Mouse (Mus musculus): ENCODE measurements around the gene Rps19bp1.

DNA sequence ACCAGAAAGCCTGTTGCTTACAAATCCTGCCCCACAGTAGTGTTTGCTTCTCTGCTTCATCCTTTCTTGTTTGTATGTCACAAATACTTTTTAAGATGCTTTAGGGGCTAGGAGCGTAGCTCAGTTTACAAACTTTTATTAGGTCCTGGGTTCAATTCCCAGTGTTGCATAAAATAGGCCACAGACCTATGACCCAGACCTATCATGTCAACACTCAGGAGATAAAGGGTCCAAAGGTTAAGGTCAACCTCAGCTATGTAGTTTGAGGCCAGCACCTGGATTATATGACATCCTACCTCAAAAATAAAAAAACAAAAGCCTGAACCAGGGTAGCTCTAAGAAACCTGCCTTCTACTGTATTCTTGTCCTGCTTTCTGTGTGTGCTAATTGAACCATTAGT is 15.5 kb downstream of the Rps19bp1 start:
- TF ChIP-seq POLR2A (IDR thresholded peaks at IDR 0.05; ENCODE audit: low read depth, low read length), result no peak
- no peak for TF ChIP-seq CTCF (conservative IDR thresholded peaks at IDR 0.05; ENCODE audit: insufficient read depth, insufficient read length, low read depth, low read length)
